Mouse (Mus musculus) kidney, postnatal 0 days (tissue): ENCODE results near the gene Pum1. TPM values are rescaled to one million over a fixed set of nuclear protein-coding genes. Genes with fewer than 3 reads are reported as not detected.
"Not testable (repeated sequence)": the region's sequence is repeated elsewhere in the genome, so short reads cannot be mapped to it uniquely, and the experiment has no call there.

Experiments
- ATAC-seq: fragments of 200-750 bp; cut with Nextera tagmentation; replicated peaks from 2 replicates; pipeline ENCODE4 v1.8.0; 2017; ENCODE audit warnings: low read depth, moderate number of reproducible peaks, moderate TSS enrichment, moderate library complexity; ENCODE audit not compliant: low FRiP score
- DNase-seq: peaks from one replicate; pipeline ENCODE4 v3.0.0-alpha.2; 2016; ENCODE audit warnings: low spot score
- H3K27ac ChIP-seq: fragments of 300-500 bp; sonication (generic); 2 replicates; pipeline ENCODE4 v1.5.1; 2014; ENCODE audit warnings: mild to moderate bottlenecking
- H3K27me3 ChIP-seq: fragments of 300-500 bp; sonication (generic); 2 replicates; pipeline ENCODE4 v1.6.1; 2014; ENCODE audit warnings: low read length, mixed read lengths; ENCODE audit not compliant: insufficient read depth
- H3K36me3 ChIP-seq: fragments of 300-500 bp; sonication (generic); 2 replicates; pipeline ENCODE4 v1.6.1; 2014; ENCODE audit warnings: low read length, mixed read lengths; ENCODE audit not compliant: insufficient read depth
- H3K4me1 ChIP-seq: fragments of 300-500 bp; sonication (generic); replicated peaks from 2 replicates; pipeline ENCODE4 v1.6.1; 2014; ENCODE audit warnings: antibody characterized with exemption, low read length, mixed read lengths; ENCODE audit not compliant: insufficient read depth
- H3K4me2 ChIP-seq: fragments of 300-500 bp; sonication (generic); 2 replicates; pipeline ENCODE4 v1.6.1; 2014; ENCODE audit warnings: mild to moderate bottlenecking, low read length, moderate library complexity, mixed read lengths
- H3K4me3 ChIP-seq: fragments of 300-500 bp; sonication (generic); replicated peaks from 2 replicates; pipeline ENCODE4 v1.5.1; 2014; ENCODE audit warnings: low read depth, low read length
- H3K9ac ChIP-seq: fragments of 300-500 bp; sonication (generic); 2 replicates; pipeline ENCODE4 v1.6.1; 2014; ENCODE audit warnings: low read depth, low read length
- H3K9me3 ChIP-seq: fragments of 300-500 bp; sonication (generic); replicated peaks from 2 replicates; pipeline ENCODE4 v1.6.1; 2016; ENCODE audit warnings: low read length, inconsistent platforms, mixed read lengths
- CTCF ChIP-seq: IDR thresholded peaks from 2 replicates; pipeline ENCODE4 v1.5.1; 2016; ENCODE audit warnings: antibody characterized with exemption, low read depth, mild to moderate bottlenecking, moderate library complexity
- WGBS: fragments of 180-500 bp; shearing (Covaris S2); extraction: QIAGEN DNeasy Blood & Tissue Kit; methylation state at CpG from one replicate; pipeline ENCODE4 v1.1.7; 2014; 5-methylcytosine and 5-hydroxymethylcytosine counted together
- polyA plus RNA-seq: library from polyadenylated mRNA; unstranded; fragments of >200 nt; fragmentation: Nextera tagmentation; extraction: Ambion mirVana; gene quantifications from 2 replicates; pipeline ENCODE4 v1.2.1, GENCODE M21; 2015

The Pum1 gene
- polyA plus RNA-seq, 1 experiment from 2014 or later = 56.7 TPM

DNA sequence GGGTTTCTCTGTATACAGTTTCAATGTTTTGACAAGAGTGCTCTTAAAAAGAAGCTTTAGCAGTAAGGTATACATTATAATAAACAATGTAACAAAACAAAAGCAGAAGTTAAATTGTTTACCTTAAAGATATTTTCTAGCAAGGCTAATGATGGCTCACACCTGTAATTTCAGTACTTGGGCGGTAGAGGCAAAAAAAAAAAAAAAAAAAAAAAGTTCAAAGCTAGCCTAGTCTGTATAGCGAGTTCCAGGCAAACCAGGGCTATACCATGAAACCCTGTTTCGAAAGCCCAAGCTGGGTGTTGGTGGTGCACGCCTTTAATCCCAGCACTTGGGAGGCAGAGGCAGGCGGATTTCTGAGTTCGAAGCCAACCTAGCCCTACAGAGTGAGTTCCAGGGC is 3.7 kb upstream of the Pum1 start:
- Histone ChIP-seq H3K36me3 (no peaks in the 10 kb centered on the region), H3K9ac (no peak overlapping the region)
- DNase-seq = no peak

DNA sequence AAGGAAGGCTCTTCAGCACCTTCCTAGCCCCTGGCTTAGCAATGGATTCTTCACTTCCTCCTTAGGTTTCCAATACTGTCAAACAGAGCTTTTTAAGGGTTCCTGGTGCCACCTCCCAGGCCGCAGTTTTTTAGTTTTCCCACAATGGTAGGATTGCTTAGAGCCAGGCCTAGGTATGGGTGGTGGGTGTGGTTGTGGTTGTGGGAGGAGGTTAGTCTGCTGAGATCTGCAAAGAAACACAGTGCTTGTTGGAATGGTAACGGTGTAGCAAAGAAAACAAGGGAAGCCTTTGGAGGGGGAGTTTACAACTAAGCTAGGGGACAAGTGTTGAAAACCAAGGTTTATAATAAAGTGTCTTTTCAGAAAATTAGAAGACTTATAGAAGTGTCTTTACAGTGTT is 3.0 kb upstream of the Pum1 start:
- Histone ChIP-seq H3K36me3 (no peaks in the 10 kb centered on the region), H3K4me3 (no peak overlapping the region), H3K27me3 (no peaks in the 10 kb centered on the region), H3K9ac (no peak overlapping the region), H3K4me2 (no peak overlapping the region), H3K4me1 (0 out of 2 replicates have a peak, but pooled peaks cover 2% of the 10 kb centered on the region), H3K9me3 (no peaks in the 10 kb centered on the region), H3K27ac (no peak overlapping the region)
- ATAC-seq (no peak), DNase-seq (no peak)
- WGBS = 76% methylated on average over 2 of the region's 2 CpGs
- no peak for TF ChIP-seq CTCF

More for the DNA sequence above, 3.7 kb upstream of the Pum1 start:
- no peaks in the 10 kb centered on the region for H3K4me1 ChIP-seq
- ATAC-seq = no peak
- no peaks in the 10 kb centered on the region for H3K9me3 ChIP-seq
- no peak for TF ChIP-seq CTCF
- H3K4me3 ChIP-seq = no peak overlapping the region
- WGBS = 84% methylated on average over 6 of the region's 6 CpGs
- no peaks in the 10 kb centered on the region for H3K27me3 ChIP-seq
- no peak overlapping the region for H3K4me2 ChIP-seq
- H3K27ac ChIP-seq = no peak overlapping the region

DNA sequence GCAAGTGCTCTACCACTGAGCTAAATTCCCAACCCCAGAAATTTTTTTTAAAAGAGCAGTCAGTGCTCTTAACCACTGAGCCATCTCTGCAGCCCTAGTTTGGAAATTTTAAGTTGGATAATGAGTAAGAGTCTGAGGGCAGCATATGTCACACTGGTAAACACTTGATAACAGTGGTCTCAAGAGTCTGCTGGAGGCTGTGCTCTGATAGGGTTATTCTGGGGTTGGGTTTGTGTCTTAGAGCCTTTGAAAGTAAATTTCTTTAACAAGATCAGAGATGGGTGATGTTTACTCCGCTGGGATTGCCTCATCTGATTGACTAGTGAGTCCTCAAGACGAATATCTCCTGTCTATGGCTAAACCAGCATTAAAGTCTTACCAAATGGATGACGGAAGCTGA is 2.0 kb upstream of the Pum1 start:
- H3K4me2 ChIP-seq = no peak overlapping the region
- no peak overlapping the region for H3K4me3 ChIP-seq
- DNase-seq = no peak
- H3K9me3 ChIP-seq = no peaks in the 10 kb centered on the region
- WGBS = 92% methylated on average over 3 of the region's 3 CpGs
- H3K9ac ChIP-seq = no peak overlapping the region
- no peak for TF ChIP-seq CTCF
- no peaks in the 10 kb centered on the region for H3K36me3 ChIP-seq
- H3K27me3 ChIP-seq = no peaks in the 10 kb centered on the region
- H3K4me1 ChIP-seq = peaks cover 8% of the 10 kb centered on the region; the same call in 1 of the 2 replicates
- ATAC-seq = no peak
- H3K27ac ChIP-seq = no peak overlapping the region

DNA sequence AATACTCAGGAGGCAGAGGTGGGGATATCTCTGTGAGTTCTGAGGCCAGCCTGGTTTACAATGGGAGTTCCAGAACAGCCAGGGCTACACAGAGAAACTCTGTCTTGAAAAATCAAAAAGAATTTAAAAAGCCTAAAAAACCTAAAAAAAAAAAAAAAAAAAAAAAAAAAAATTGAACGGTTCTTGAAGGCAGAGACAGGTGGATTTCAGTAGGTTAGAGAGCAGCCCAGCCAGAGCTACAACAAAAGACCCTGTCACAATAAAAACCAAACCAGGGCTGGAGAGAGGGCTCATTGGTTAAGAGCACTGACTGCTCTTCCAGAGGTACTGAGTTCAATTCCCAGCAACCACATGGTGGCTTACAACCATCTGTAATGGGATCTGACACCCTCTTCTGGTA is 816 bp upstream of the Pum1 start:
- H3K9me3 ChIP-seq, H3K4me3 ChIP-seq, H3K27me3 ChIP-seq, DNase-seq, H3K4me2 ChIP-seq, H3K36me3 ChIP-seq, H3K9ac ChIP-seq, ATAC-seq, H3K27ac ChIP-seq: not testable (repeated sequence)
- WGBS = 94% methylated on average over 1 of the region's 1 CpGs
- H3K4me1 ChIP-seq = peaks cover 13% of the 10 kb centered on the region; the same call in 1 of the 2 replicates

DNA sequence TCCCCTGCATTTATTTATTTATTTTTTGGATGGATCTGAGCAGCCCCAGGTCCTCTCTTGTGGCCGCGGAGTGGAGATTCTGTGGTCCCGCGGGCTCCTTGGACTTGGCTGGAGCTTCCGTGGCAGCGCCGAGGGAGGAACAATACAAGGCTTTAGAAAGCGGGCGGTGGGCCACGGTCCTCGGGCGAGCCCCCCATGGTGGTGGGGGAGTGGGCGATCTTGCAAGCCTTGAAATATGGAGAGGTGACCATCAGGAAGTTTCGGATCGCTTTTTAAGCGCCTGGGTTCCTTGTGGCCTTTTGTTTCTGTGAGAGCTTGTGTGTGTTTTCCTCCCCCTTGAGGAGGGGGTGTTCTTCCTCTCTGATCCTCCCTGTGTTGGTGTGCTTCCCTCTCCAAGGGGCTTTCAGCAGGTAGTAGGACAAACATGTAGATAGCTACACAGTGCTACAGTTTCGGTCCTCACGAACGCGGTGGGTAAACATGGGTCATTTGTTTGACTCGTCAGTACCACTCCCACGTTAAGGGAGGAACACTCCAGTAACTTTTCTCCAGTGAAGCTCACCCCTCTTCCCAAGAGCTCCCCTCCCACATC is 785 bp downstream of the Pum1 start:
- TF ChIP-seq CTCF = no peak
- H3K4me1 ChIP-seq = peaks cover 27% of the 10 kb centered on the region
- H3K9me3 ChIP-seq = no peaks in the 10 kb centered on the region
- peak overlapping the region; percentile 96 for H3K4me3 ChIP-seq
- H3K27ac ChIP-seq = peak overlapping the region; percentile 98
- peak; percentile 91 for DNase-seq
- ATAC-seq = peak; percentile 45; the same call in 1 of the 2 replicates
- no peaks in the 10 kb centered on the region for H3K27me3 ChIP-seq
- 0% methylated on average over 22 of the region's 22 CpGs for WGBS
- H3K36me3 ChIP-seq = no peaks in the 10 kb centered on the region
- H3K4me2 ChIP-seq = peak overlapping the region; percentile 67
- peak overlapping the region; percentile 96 for H3K9ac ChIP-seq

DNA sequence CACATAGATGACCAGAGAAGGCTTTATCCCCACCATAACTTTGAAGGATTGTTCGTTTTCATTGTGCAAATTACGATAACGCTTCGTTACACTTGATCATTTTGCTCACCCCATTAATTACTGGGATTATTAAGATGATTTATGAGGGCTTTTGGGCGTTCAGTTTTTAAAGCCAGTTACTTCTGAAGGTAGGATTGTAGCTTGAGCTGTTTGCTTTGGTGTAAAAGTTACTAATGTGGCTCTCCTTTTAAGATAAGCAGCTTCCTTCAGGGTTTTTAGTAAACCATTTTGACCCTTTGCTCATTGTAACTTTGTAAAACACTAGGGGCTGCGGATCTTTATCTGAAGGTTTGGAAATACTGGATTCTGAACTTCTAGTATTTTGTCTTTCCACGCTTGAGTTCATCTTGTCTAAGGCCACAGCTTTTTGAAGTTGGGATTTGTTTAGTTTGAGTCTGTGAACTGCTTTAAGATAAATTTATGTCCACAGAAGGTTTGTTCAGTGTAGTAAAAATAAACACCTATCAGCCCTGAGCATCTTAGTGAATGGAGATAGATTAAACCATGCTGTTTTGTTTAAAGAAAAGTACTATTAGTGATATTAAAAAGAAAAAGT is 1.4 kb downstream of the Pum1 start:
- H3K4me1 ChIP-seq = peaks cover 29% of the 10 kb centered on the region
- H3K27me3 ChIP-seq = no peaks in the 10 kb centered on the region
- 2% methylated on average over 7 of the region's 7 CpGs for WGBS
- H3K9ac ChIP-seq = peak overlapping the region; percentile 96
- no peaks in the 10 kb centered on the region for H3K36me3 ChIP-seq
- no peaks in the 10 kb centered on the region for H3K9me3 ChIP-seq
- peak overlapping the region; percentile 67 for H3K4me2 ChIP-seq
- no peak for TF ChIP-seq CTCF
- peak overlapping the region; percentile 98 for H3K27ac ChIP-seq
- no peak for ATAC-seq
- H3K4me3 ChIP-seq = peak overlapping the region; percentile 96
- no peak for DNase-seq
